17 mouse cellular contexts compared by ENCODE assay signal in the genomic region with DNA sequence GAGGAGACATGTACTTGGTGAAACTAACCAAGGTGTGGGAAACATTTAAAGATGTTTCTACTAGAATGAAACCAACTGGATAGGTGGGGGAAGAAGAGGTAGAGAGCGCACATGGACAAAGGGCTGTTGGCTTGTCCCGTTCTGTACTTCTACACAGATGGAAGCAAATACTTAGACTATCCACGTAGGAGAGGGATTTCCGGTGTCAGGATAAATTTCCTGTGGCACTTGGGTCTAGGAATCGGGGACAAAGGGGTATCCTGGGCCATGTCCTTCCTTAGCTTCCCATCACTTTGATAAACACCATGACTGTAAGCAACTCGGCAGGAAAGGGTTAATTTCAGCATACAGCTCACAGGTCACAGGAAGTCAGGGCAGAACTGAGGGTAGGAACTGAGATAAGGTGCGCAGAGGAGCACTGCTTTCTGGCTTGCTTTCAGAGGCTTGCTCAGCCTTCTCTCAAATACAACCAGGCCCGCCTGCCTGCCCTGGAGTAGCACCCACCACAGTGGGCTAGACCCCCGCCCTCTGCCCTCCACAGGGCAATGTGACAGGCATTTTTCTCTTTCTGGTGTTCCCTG. TPM values are rescaled to one million over a fixed set of nuclear protein-coding genes. Genes with fewer than 3 reads are reported as not detected.
A peak's percentile ranks its signal among the peaks of the same experiment; 100 is the strongest.
DNase-seq lines count a peak whose midpoint lies in the region; ATAC-seq and TF ChIP-seq lines count a peak whose summit lies in the region.
"Had no signal": no experiment of that assay in that cellular context is flagged by ENCODE, and none has a peak within 500 bp of the region (broad histone marks: within the 10 kb centered on the region; RNA-seq: fewer than 3 reads in every experiment).

No protein-coding gene starts in this region.

- intact Hi-C loops in heart, postnatal 14 days (cut with DNase I), result no loop called here

- TF ChIP-seq CTCF in liver, adult 2 months (IDR thresholded peaks at IDR 0.05; ENCODE audit: low read depth, low read length), result no peak

- H3K4me3 ChIP-seq in heart, embryonic 11.5 days (ENCODE audit: low read depth, low read length), result no peak overlapping the region
- H3K4me3 ChIP-seq in liver, adult 2 months (ENCODE audit: insufficient read depth, low read depth, low read length), result no peak overlapping the region
- H3K4me3 ChIP-seq in brown adipose tissue, adult 24 weeks (ENCODE audit: insufficient read depth, low read depth, low read length), result no peak overlapping the region
- H3K4me3 ChIP-seq in liver, embryonic 16.5 days (ENCODE audit: low read depth, low read length), result no peak overlapping the region
- H3K4me3 ChIP-seq in midbrain, embryonic 16.5 days (ENCODE audit: low read depth, low read length), result no peak overlapping the region
- H3K4me3 ChIP-seq: midbrain, embryonic 12.5 days had no signal

- H3K27ac ChIP-seq in heart, embryonic 11.5 days (ENCODE audit: low read depth, low read length), result peak overlapping the region; percentile 58
- peak overlapping the region; percentile 44 for H3K27ac ChIP-seq in liver, adult 2 months (replicated peaks; ENCODE audit: insufficient read depth, low read depth, low read length)
- peak overlapping the region; percentile 17; the same call in 1 of the 2 replicates for H3K27ac ChIP-seq in brown adipose tissue, adult 24 weeks (replicated peaks; ENCODE audit: low read depth, low read length)
- H3K27ac ChIP-seq in liver, embryonic 16.5 days (ENCODE audit: low read length), result no peak overlapping the region
- no peak overlapping the region for H3K27ac ChIP-seq in midbrain, embryonic 16.5 days (ENCODE audit: low read length)
- H3K27ac ChIP-seq: midbrain, embryonic 12.5 days had no signal

- H3K9ac ChIP-seq in heart, embryonic 11.5 days (ENCODE audit: low read depth, low read length), result no peak overlapping the region
- H3K9ac ChIP-seq in liver, adult 2 months (ENCODE audit: low read depth, low read length), result no peak overlapping the region
- H3K9ac ChIP-seq in liver, embryonic 16.5 days (ENCODE audit: low read depth, low read length), result no peak overlapping the region
- H3K9ac ChIP-seq in midbrain, embryonic 16.5 days (ENCODE audit: low read depth, low read length), result no peak overlapping the region
- H3K9ac ChIP-seq: midbrain, embryonic 12.5 days had no signal

- peak overlapping the region; percentile 16; the same call in 1 of the 2 replicates for H3K4me2 ChIP-seq in heart, embryonic 11.5 days
- H3K4me2 ChIP-seq in liver, embryonic 16.5 days (ENCODE audit: low read depth, low read length), result no peak overlapping the region
- no peak overlapping the region for H3K4me2 ChIP-seq in midbrain, embryonic 16.5 days (ENCODE audit: low read length)
- H3K4me2 ChIP-seq: midbrain, embryonic 12.5 days had no signal

- peaks cover 2% of the 10 kb centered on the region; the same call in 1 of the 2 replicates for H3K36me3 ChIP-seq in heart, embryonic 11.5 days (ENCODE audit: control insufficient read depth, insufficient read depth, low read length)
- H3K36me3 ChIP-seq in liver, adult 2 months (ENCODE audit: control insufficient read depth, insufficient read depth, low read length), result no peaks in the 10 kb centered on the region
- peaks cover 1% of the 10 kb centered on the region; the same call in 1 of the 2 replicates for H3K36me3 ChIP-seq in liver, embryonic 16.5 days (ENCODE audit: control insufficient read depth, insufficient read depth)
- H3K36me3 ChIP-seq in midbrain, embryonic 16.5 days (ENCODE audit: control insufficient read depth, insufficient read depth, low read length), result peaks cover 2% of the 10 kb centered on the region; the same call in 1 of the 2 replicates

- no peaks in the 10 kb centered on the region for H3K79me2 ChIP-seq in liver, adult 2 months (ENCODE audit: control insufficient read depth, insufficient read depth, low read length)

- no peak for DNase-seq in heart, postnatal 14 days
- peak; percentile 21 for DNase-seq in liver, adult 2 months (ENCODE audit: extremely low read depth, low read depth, low spot score)
- no peak for DNase-seq in liver
- no peak for DNase-seq in testis, postnatal 10 days (ENCODE audit: low spot score)
- DNase-seq: B cell, adult 2 months; cerebellum, adult 18-20 months; kidney, postnatal 14 days had no signal

- no peak for TF ChIP-seq POLR2A in liver, adult 2 months (IDR thresholded peaks at IDR 0.05; ENCODE audit: extremely low read depth, insufficient read depth, low read length)

- 46% methylated on average over 9 of the region's 9 CpGs for WGBS in heart, embryonic 11.5 days (ENCODE audit: insufficient replicate concordance)
- 48% methylated on average over 9 of the region's 9 CpGs for WGBS in liver, adult 2 months
- WGBS in liver, embryonic 16.5 days (ENCODE audit: insufficient replicate concordance), result 32% methylated on average over 9 of the region's 9 CpGs
- WGBS in midbrain, embryonic 16.5 days, result 76% methylated on average over 9 of the region's 9 CpGs

- H3K27me3 ChIP-seq in heart, embryonic 11.5 days (ENCODE audit: control insufficient read depth, insufficient read depth, low read length), result no peaks in the 10 kb centered on the region
- H3K27me3 ChIP-seq in liver, adult 2 months (ENCODE audit: control insufficient read depth, insufficient read depth, low read length), result no peaks in the 10 kb centered on the region
- no peaks in the 10 kb centered on the region for H3K27me3 ChIP-seq in liver, embryonic 16.5 days (ENCODE audit: control insufficient read depth, insufficient read depth, low read depth, low read length)
- H3K27me3 ChIP-seq in midbrain, embryonic 16.5 days (ENCODE audit: control insufficient read depth, insufficient read depth, low read depth, low read length), result no peaks in the 10 kb centered on the region
- H3K27me3 ChIP-seq: midbrain, embryonic 12.5 days had no signal

- peaks cover 16% of the 10 kb centered on the region; the same call in 1 of the 2 replicates for H3K4me1 ChIP-seq in heart, embryonic 11.5 days (ENCODE audit: control insufficient read depth, insufficient read depth, low read length)
- no peaks in the 10 kb centered on the region for H3K4me1 ChIP-seq in liver, adult 2 months (ENCODE audit: control insufficient read depth, insufficient read depth, low read length)
- H3K4me1 ChIP-seq in brown adipose tissue, adult 24 weeks (ENCODE audit: control insufficient read depth, insufficient read depth, insufficient read length, low read length), result peaks cover 14% of the 10 kb centered on the region; the same call in 1 of the 2 replicates
- no peaks in the 10 kb centered on the region; the same call in 1 of the 2 replicates for H3K4me1 ChIP-seq in liver, embryonic 16.5 days (ENCODE audit: control insufficient read depth, low read depth, low read length)
- no peaks in the 10 kb centered on the region for H3K4me1 ChIP-seq in midbrain, embryonic 16.5 days (ENCODE audit: control insufficient read depth, insufficient read depth, low read length)
- H3K4me1 ChIP-seq: midbrain, embryonic 12.5 days had no signal

- 0 out of 2 replicates have a peak, but pooled peaks have one; percentile 7 for ATAC-seq in heart, embryonic 11.5 days (replicated peaks; ENCODE audit: insufficient number of reproducible peaks, low FRiP score, low TSS enrichment)
- ATAC-seq in liver, embryonic 16.5 days (ENCODE audit: low read depth), result peak; percentile 30; the same call in 1 of the 2 replicates
- no peak for ATAC-seq in midbrain, embryonic 16.5 days

- H3K9me3 ChIP-seq in heart, embryonic 11.5 days (replicated peaks; ENCODE audit: control insufficient read depth, low read length), result no peaks in the 10 kb centered on the region
- H3K9me3 ChIP-seq in liver, embryonic 16.5 days (replicated peaks; ENCODE audit: control insufficient read depth, low read length), result no peaks in the 10 kb centered on the region
- no peaks in the 10 kb centered on the region for H3K9me3 ChIP-seq in midbrain, embryonic 16.5 days (replicated peaks; ENCODE audit: control insufficient read depth, low read length, poor library complexity, severe bottlenecking)
- H3K9me3 ChIP-seq: midbrain, embryonic 12.5 days had no signal

RNA-seq across cellular contexts. Expression of a gene that starts 1.4 kb away (rescaled TPM):
- 0.13 and 0.17 TPM in 2 replicates for polyA plus RNA-seq in heart, embryonic 11.5 days (2014; fragmentation: Nextera tagmentation; extraction: Ambion mirVana)
- not detected for total RNA-seq in heart, postnatal 14 days (2021)
- not detected in 2 replicates for total RNA-seq in liver, adult 2 months (2014; rRNA removed)
- polyA plus RNA-seq in liver, adult 2 months (2012; rRNA removed), result not detected in 2 replicates
- polyA plus RNA-seq in brown adipose tissue, adult 24 weeks (2012; ENCODE audit: insufficient read depth, insufficient read length, missing spikeins), result not detected in 2 replicates
- polyA plus RNA-seq in liver, embryonic 16.5 days (2015; fragmentation: Nextera tagmentation; extraction: Ambion mirVana), result not detected in 2 replicates
- polyA plus RNA-seq in midbrain, embryonic 16.5 days (2015; fragmentation: Nextera tagmentation; extraction: Ambion mirVana), result not detected in 2 replicates
- total RNA-seq: ES-E14; left cerebral cortex, postnatal 36 days had no signal
- polyA plus RNA-seq: midbrain, embryonic 12.5 days; neural tube, embryonic 11.5 days; small intestine, adult 2 months; testis, adult 2 months had no signal

RNA-seq across cellular contexts. Expression of a gene that starts 23.6 kb away (rescaled TPM):
- polyA plus RNA-seq in heart, embryonic 11.5 days (2014; fragmentation: Nextera tagmentation; extraction: Ambion mirVana), result 12.4 and 17.6 TPM in 2 replicates
- total RNA-seq in heart, postnatal 14 days (2021), result 10 to 100 TPM; 10.9 to 12.0 TPM
- 2.4 and 2.6 TPM in 2 replicates for total RNA-seq in liver, adult 2 months (2014; rRNA removed)
- polyA plus RNA-seq in liver, adult 2 months (2012; rRNA removed), result 7.6 and 8.6 TPM in 2 replicates
- polyA plus RNA-seq in brown adipose tissue, adult 24 weeks (2012; ENCODE audit: insufficient read depth, insufficient read length, missing spikeins), result 4.5 and 7.4 TPM in 2 replicates
- polyA plus RNA-seq in liver, embryonic 16.5 days (2015; fragmentation: Nextera tagmentation; extraction: Ambion mirVana), result 3.1 and 4.3 TPM in 2 replicates
- polyA plus RNA-seq in midbrain, embryonic 16.5 days (2015; fragmentation: Nextera tagmentation; extraction: Ambion mirVana), result 17.5 and 20.1 TPM in 2 replicates

RNA-seq across cellular contexts. Expression of a gene that starts 24.0 kb away (rescaled TPM):
- polyA plus RNA-seq in heart, embryonic 11.5 days (2014; fragmentation: Nextera tagmentation; extraction: Ambion mirVana), result 6.4 and 9.7 TPM in 2 replicates
- total RNA-seq in heart, postnatal 14 days (2021), result 1 to 10 TPM; 5.7 to 6.9 TPM
- total RNA-seq in liver, adult 2 months (2014; rRNA removed), result 8.0 and 9.0 TPM in 2 replicates
- polyA plus RNA-seq in liver, adult 2 months (2012; rRNA removed), result 5.9 and 6.6 TPM in 2 replicates
- 6.9 and 7.0 TPM in 2 replicates for polyA plus RNA-seq in brown adipose tissue, adult 24 weeks (2012; ENCODE audit: insufficient read depth, insufficient read length, missing spikeins)
- polyA plus RNA-seq in liver, embryonic 16.5 days (2015; fragmentation: Nextera tagmentation; extraction: Ambion mirVana), result 6.2 and 6.4 TPM in 2 replicates
- polyA plus RNA-seq in midbrain, embryonic 16.5 days (2015; fragmentation: Nextera tagmentation; extraction: Ambion mirVana), result 11.1 and 11.6 TPM in 2 replicates

Comparison
In these comparisons a context has a peak if more than half of its experiments do, and no peak if none do; other contexts are left out.
1. H3K27ac ChIP-seq: peak in heart, embryonic 11.5 days (single experiment), liver, adult 2 months (single experiment) and brown adipose tissue, adult 24 weeks (single experiment); none in liver, embryonic 16.5 days (single experiment) and midbrain, embryonic 16.5 days (single experiment).